Mouse (Mus musculus): ENCODE measurements around the gene U2surp.

U2surp gene

DNA sequence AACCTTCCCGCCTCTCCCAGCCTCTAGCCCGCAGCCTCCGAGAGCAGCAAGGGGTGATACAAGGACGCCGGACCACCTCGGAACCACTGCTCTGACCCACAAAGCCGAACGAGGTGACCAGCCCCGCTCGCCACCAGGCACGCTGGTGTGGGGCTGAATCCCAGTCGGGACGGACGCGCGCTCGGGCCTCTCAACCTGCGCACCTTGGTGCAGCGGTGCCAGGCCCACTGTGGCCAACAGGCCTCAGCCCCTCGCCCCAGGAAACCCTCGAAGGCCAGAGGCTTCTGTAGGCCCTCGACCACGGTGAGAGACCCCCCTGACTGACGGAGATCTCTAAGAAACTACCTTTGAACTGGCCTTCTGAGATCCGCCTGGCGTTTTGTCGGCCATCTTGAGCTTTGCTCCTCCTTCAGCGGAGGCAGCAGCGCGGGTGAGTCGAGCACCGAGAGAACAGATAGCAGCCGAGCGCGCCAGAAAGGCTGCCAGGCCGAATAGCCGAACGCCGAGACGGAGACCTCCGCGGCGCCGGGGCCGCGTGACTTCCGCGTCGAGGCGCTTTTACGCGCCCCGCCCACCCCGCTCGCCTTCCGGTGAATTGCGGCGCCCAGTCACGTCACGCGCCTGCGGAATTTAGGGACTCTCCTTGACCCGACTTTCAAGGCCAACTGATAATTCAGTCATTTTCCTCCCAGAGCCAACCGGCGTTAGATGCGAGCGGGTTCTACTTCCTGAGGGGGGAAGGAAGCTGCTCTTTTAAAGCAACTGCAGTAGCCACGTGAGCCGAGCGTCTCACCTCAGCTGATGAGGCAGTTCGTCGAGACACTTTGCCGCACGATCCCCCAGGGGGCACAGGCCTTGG, at the start of gene U2surp:
Gene U2surp (minus strand): TSS at position 525 of the 859 bp plus-strand sequence.
- peak; percentile 96 to 98 for DNase-seq (ENCODE audit: low spot score in 2 of 2)

GRCm38 (mm10) chr9:95559936-95560735, 48.3 kb upstream of the U2surp start:
- peak; percentile 57 to 78 for DNase-seq (ENCODE audit: low spot score in 2 of 2)

GRCm38 (mm10) chr9:95559059-95559935, 47.5 kb upstream of the U2surp start, which contains the start of gene Paqr9:
Gene Paqr9 (plus strand): TSS chr9:95559657.
- DNase-seq (ENCODE audit: low spot score in 2 of 2), result peak; percentile 65 to 68

- DNase-seq (ENCODE audit: low spot score in 2 of 2), result no peak
Observed at GRCm38 (mm10) chr9:95558726-95559058, 46.9 kb upstream of the U2surp start.

DNA sequence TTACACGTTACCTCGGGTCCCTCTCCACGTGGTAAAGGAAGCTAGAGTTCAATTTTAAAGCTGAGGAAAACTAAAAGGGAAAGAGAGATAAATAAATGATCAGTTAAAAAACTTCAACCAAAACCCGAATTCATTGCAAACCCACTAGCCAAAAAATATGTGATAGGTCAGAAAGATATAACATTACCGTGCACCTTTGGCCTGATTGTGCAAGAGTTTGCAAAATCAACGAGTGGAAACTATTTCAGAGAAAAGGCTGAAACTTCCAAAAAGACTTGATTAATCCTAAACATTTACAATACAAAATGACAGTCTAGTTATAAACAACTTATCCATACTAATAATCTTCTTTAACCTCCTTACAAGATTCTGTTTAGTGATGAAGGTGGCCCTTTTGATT, 45.9 kb upstream of the U2surp start:
- DNase-seq (ENCODE audit: low spot score in 2 of 2), result no peak

GRCm38 (mm10) chr9:95556067-95556512, 44.3 kb upstream of the U2surp start:
- no peak for DNase-seq (ENCODE audit: low spot score in 2 of 2)

GRCm38 (mm10) chr9:95555233-95555740, 43.5 kb upstream of the U2surp start:
- DNase-seq (ENCODE audit: low spot score in 2 of 2), result no peak

DNA sequence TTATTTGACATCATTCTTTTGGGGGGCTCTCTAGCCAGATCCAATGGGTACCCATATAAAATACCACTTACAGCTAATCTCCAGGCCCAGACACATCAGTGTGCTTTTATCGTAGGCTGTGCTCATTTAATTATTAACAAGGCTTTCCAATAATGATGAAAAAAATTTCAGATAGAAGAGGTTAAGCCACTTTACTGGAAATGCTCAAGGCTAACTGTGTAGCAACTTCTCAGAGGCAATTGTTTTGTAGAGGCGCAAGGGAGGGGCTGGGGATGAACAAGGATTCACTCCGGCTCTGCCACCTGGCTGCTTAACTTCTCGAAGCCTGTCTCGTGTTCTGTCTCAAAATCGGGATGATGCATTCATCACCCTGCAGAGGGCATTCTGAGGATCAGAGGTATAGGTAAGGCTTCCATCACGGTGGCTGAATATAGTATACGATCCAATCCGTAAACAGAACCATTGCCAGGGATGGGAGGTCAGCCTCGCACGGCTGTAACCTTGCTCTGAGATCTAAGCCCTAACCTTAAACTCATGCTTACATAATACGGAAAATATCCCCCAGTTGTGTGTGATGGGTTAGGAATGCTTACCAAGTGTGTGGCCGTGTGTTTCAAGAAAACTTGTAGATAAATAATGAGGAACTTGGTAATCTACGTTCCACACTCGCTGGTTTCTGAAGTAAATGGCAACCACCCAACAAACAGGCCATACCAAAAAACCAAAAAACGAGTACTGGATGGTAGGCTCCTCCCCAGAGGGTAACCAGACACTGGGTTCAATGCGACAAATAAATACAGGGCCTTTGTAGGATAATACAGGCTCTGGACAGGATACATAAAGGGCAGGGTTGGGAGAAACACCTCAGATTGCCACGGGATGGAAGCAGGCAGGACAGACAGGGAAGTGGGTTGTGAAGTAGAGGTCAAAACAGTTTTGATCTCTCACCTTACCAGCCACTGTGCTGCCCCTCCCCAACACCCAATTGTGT, 42.7 kb upstream of the U2surp start:
- DNase-seq (ENCODE audit: low spot score in 2 of 2), result no peak

DNA sequence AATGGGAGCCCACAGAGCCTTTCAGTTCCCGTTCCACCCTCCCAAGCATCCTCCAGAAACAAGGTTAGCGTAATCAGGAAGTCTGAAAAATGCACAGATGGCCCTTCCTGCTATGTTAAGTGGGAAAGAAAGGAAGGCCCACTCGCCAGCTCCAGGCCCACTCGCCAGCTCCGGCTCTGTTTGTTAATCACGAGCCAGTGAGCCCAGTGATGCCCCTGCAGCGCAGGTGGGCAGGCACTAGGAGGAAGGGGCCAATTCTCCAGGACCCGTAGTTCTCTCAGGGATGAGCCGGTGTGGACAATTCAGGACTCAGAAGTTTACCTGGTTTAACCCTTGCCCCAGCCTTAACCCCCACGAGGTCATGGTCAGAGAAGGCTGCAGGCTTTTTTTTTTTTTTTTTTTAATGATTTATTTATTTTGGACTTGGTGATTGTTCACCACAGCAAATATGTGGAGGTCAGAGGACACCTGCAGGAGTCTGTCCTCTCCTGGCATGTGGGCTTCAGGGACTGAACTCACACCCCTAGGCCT, 40.4 kb upstream of the U2surp start:
- peak; percentile 53 to 59 for DNase-seq (ENCODE audit: low spot score in 2 of 2)

GRCm38 (mm10) chr9:95550856-95551774, 39.3 kb upstream of the U2surp start:
- no peak for DNase-seq (ENCODE audit: low spot score in 2 of 2)

- no peak for DNase-seq (ENCODE audit: low spot score in 2 of 2)
Observed at GRCm38 (mm10) chr9:95549626-95550411, 38.0 kb upstream of the U2surp start.

DNA sequence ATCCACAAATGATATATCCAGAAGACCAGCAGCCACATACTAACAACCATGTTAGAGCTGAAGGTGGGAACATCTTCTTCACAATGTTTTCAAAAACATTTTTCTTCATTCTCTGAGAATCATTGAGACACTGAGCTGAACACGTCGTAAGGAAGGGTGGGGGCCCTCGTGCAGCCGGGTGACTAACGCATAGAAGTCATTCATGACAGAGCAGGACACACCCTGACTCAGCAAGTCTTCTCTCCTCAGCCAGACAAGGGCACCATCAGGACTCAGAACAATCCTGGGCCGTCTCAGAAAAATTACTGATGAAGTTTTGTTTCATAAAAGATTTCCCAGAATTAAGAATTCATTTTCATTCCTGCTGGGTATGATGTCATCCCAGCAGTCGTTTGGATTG, 34.9 kb upstream of the U2surp start:
- no peak for DNase-seq (ENCODE audit: low spot score in 2 of 2)

DNA sequence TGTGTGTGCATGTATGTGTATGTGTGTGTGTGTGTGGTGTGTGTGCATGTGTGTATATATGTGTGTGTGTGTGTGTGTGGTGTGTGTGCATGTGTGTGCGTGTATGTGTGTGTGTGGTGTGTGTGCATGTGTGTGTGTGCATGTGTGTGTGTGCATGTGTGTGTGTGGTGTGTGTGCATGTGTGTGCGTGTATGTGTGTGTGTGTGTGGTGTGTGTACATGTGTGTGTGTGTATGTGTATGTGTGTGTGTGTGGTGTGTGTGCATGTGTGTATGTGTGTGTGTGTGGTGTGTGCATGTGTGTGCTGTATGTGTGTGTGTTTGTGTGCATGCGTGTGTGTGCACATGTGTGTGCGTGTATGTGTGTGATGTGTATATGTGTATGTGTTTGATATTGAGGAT, 32.8 kb upstream of the U2surp start:
- no peak for DNase-seq (ENCODE audit: low spot score in 2 of 2)

DNA sequence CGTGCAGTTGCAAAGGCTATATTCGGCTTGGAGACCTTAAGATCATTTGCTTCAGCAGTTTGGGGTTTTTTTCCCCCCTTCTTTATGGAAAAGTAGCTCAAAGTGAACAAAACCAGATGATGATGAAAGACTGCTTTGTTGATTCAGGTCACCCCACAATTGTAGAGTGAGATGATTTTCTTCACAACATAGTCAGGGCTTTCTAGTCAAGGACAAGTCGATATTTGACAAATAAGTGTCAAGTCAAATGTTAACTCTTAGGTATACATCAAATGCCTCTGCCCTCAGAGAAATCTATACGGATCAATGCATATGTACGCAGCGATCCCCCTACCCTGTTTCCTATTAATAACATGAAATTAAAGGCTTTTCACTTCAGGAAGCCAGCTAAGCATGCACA, 30.7 kb upstream of the U2surp start:
- DNase-seq (ENCODE audit: low spot score in 2 of 2), result no peak

DNA sequence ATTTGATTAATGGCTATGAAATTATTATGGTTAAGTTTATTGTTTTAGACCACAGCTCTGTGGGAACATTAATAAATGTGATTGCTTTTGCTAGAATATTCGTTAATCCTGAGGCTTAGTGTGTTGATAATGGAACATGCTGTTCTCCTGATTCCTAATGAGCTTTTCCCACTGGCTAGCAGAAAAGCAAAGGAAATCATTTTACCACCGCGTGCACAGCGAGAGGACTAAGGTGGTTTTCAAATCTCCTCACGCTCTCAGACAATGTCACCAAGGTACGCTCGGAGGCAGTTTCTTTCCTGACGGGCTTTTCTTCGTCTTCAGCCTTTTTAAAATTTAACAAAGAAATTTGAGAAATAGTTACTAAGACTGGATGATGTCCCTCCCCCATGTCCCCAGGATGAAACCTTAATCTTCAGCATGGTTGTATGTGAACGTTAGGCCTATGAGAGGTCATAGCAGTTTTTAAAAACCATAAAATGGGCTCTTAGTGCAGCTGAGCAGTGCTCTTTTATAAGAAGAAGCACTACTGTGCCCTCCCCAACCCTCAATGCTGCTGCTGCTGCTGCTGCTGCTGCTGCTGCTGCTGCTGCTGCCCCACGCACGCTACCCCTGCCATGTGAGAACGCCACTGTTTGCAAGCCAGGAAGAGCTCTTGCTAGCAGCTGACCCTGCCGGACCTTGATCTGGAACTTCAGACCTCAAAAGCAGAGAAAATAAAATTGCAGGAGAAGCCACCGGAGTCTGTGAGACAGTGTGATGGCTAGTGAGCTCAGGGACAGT, 30.0 kb upstream of the U2surp start:
- no peak for DNase-seq (ENCODE audit: low spot score in 2 of 2)

DNA sequence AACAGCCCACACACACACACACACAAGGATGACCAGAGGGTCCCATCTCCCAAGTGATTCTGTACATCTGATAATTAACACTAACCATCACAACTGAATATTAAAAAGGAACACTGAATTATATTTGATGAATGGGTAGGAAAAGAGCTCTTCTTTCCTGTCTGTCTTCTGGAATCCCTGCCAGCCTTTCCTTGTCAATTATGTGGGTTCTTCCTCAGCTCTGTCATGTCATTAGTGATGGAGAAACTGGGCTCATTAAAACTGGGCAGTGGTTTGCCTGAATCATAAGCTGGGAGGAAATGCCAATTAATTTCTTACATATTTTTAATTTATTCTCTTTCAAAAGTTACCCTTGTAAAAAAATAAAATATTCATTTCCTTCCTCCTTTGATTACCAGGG, 29.4 kb upstream of the U2surp start:
- DNase-seq (ENCODE audit: low spot score in 2 of 2), result no peak

DNA sequence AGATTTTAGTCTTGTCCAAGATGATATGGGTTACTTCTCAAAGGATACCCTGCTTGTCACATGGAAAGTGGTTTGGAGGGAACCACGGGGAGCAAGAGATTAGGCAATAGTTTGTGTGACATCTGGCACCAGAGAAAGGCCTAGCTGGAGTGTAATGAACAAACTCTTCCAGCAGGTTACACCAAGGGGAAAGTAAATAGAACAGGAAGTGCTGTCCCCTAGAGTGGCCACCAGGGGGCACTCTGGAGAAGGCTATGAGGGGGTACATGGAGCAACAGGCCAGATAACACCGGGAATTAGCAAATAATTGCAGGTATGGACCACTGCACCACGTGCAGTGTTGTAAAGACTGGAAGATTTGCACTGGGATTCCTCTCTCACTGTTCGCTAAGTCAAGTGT, 28.7 kb upstream of the U2surp start:
- no peak for DNase-seq (ENCODE audit: low spot score in 2 of 2)
